Mouse (Mus musculus) olfactory bulb, adult 2 months (tissue): ENCODE results near the gene Lgr4.

Source experiments
- CTCF ChIP-seq: fragments of 200-500 bp; IDR thresholded peaks from 2 replicates; pipeline ENCODE4 v1.5.1; 2012; ENCODE audit warnings: low read depth, mild to moderate bottlenecking, low read length, moderate library complexity; ENCODE audit not compliant: insufficient read depth
- POLR2A ChIP-seq: fragments of 200-500 bp; IDR thresholded peaks from 2 replicates; pipeline ENCODE4 v1.6.1; 2012; ENCODE audit warnings: mild to moderate bottlenecking, low read depth, low read length, moderate library complexity; ENCODE audit not compliant: insufficient read depth

- no peak for TF ChIP-seq POLR2A
- TF ChIP-seq CTCF, result no peak
Measured at GRCm38 (mm10) chr2:109960246-109960645, 42.8 kb downstream of the Lgr4 start.
